27 mouse cellular contexts compared by ENCODE assay signal in genomic region chr17:70871676-70872075, GRCm38 (mm10). TPM values are rescaled to one million over a fixed set of nuclear protein-coding genes. Genes with fewer than 3 reads are reported as not detected.
DNase-seq lines count a peak whose midpoint lies in the region; ATAC-seq and TF ChIP-seq lines count a peak whose summit lies in the region.
"Had no signal": no experiment of that assay in that cellular context is flagged by ENCODE, and none has a peak within 500 bp of the region (broad histone marks: within the 10 kb centered on the region; RNA-seq: fewer than 3 reads in every experiment).

No protein-coding gene starts in this region.

- TF ChIP-seq CTCF in MEL (IDR thresholded peaks at IDR 0.05 in 2 of 3, conservative IDR thresholded peaks at IDR 0.05 in 1 of 3; ENCODE audit: control insufficient read depth in 1 of 3, insufficient read depth in 1 of 3, low read depth in 2 of 3, low read length in 3 of 3, poor library complexity in 1 of 3, severe bottlenecking in 1 of 3) = no peak

- H3K4me1 ChIP-seq in hindbrain, embryonic 11.5 days (replicated peaks; ENCODE audit: control insufficient read depth, insufficient read depth, low read length) = peaks cover 4% of the 10 kb centered on the region; the same call in 1 of the 2 replicates
- no peaks in the 10 kb centered on the region; the same call in 1 of the 2 replicates for H3K4me1 ChIP-seq in hindbrain, embryonic 16.5 days (ENCODE audit: control insufficient read depth, insufficient read depth, low read depth, low read length)
- peaks cover 21% of the 10 kb centered on the region for H3K4me1 ChIP-seq in midbrain, embryonic 13.5 days (replicated peaks)
- peaks cover 20% of the 10 kb centered on the region for H3K4me1 ChIP-seq in midbrain, embryonic 15.5 days
- peaks cover 0 to 19% of the 10 kb centered on the region in 2 experiments; a peak in 1 of 4 replicates for H3K4me1 ChIP-seq in MEL (ENCODE audit: control insufficient read depth in 1 of 2, insufficient read depth in 2 of 2, low read length in 2 of 2)

- no peak for TF ChIP-seq POLR2A in MEL (IDR thresholded peaks at IDR 0.05; ENCODE audit: control insufficient read depth in 1 of 2, insufficient read depth in 1 of 2, low read depth in 1 of 2, low read length in 2 of 2, poor library complexity in 1 of 2)

- H3K36me3 ChIP-seq in hindbrain, embryonic 11.5 days (ENCODE audit: control insufficient read depth, insufficient read depth, low read length) = no peaks in the 10 kb centered on the region
- H3K36me3 ChIP-seq in hindbrain, embryonic 16.5 days (ENCODE audit: control insufficient read depth, insufficient read depth, low read length) = no peaks in the 10 kb centered on the region
- no peaks in the 10 kb centered on the region for H3K36me3 ChIP-seq in midbrain, embryonic 13.5 days
- no peaks in the 10 kb centered on the region for H3K36me3 ChIP-seq in midbrain, embryonic 15.5 days (replicated peaks)
- peaks cover 0 to 10% of the 10 kb centered on the region in 2 experiments; a peak in 2 of 4 replicates for H3K36me3 ChIP-seq in MEL (ENCODE audit: control insufficient read depth in 1 of 2, insufficient read depth in 2 of 2, low read length in 2 of 2)
- H3K36me3 ChIP-seq: embryonic facial prominence, embryonic 13.5 days; heart, embryonic 12.5 days; neural tube, embryonic 13.5 days had no signal

- WGBS in hindbrain, embryonic 11.5 days = 55% methylated on average over 5 of the region's 5 CpGs
- WGBS in hindbrain, embryonic 16.5 days = 62% methylated on average over 5 of the region's 5 CpGs
- 46% methylated on average over 5 of the region's 5 CpGs for whole genome bisulfite sequencing in midbrain, embryonic 13.5 days
- WGBS in midbrain, embryonic 15.5 days = 48% methylated on average over 5 of the region's 5 CpGs

- no peak for TF ChIP-seq RAD21 in MEL (IDR thresholded peaks at IDR 0.05; ENCODE audit: low read depth, low read length)

- H3K4me3 ChIP-seq in hindbrain, embryonic 11.5 days (ENCODE audit: low read depth, low read length) = no peak overlapping the region
- H3K4me3 ChIP-seq in hindbrain, embryonic 16.5 days (ENCODE audit: low read length) = no peak overlapping the region
- no peak overlapping the region for H3K4me3 ChIP-seq in midbrain, embryonic 13.5 days (replicated peaks)
- H3K4me3 ChIP-seq in midbrain, embryonic 15.5 days = no peak overlapping the region
- peak overlapping the region; percentile 81 for H3K4me3 ChIP-seq in MEL (ENCODE audit: control insufficient read depth in 1 of 2, insufficient read depth in 1 of 2, low read depth in 2 of 2, low read length in 2 of 2)
- H3K4me3 ChIP-seq: embryonic facial prominence, embryonic 13.5 days; forebrain, embryonic 13.5 days; gastrocnemius, adult 2 months; heart, adult 2 months; heart, embryonic 12.5 days; neural tube, embryonic 13.5 days had no signal

- ATAC-seq in hindbrain, embryonic 11.5 days (ENCODE audit: low FRiP score) = no peak
- no peak for ATAC-seq in hindbrain, embryonic 16.5 days
- no peak for ATAC-seq in midbrain, embryonic 13.5 days
- ATAC-seq in midbrain, embryonic 15.5 days (replicated peaks) = no peak
- no peak for ATAC-seq in cerebellum, adult (ENCODE audit: insufficient number of reproducible peaks, low FRiP score, low TSS enrichment)
- ATAC-seq: intestine, postnatal 0 days had no signal

- TF ChIP-seq EP300 in MEL (IDR thresholded peaks at IDR 0.05; ENCODE audit: low read depth in 1 of 2, low read length in 2 of 2) = no peak

- H3K9me3 ChIP-seq in hindbrain, embryonic 11.5 days (ENCODE audit: control insufficient read depth, low read length) = no peaks in the 10 kb centered on the region
- H3K9me3 ChIP-seq in hindbrain, embryonic 16.5 days (ENCODE audit: control insufficient read depth, low read length) = no peaks in the 10 kb centered on the region
- no peaks in the 10 kb centered on the region for H3K9me3 ChIP-seq in midbrain, embryonic 13.5 days
- no peaks in the 10 kb centered on the region for H3K9me3 ChIP-seq in midbrain, embryonic 15.5 days
- H3K9me3 ChIP-seq in MEL (replicated peaks; ENCODE audit: insufficient read depth, low read length) = no peaks in the 10 kb centered on the region
- H3K9me3 ChIP-seq: embryonic facial prominence, embryonic 13.5 days; forebrain, embryonic 13.5 days; heart, embryonic 12.5 days; neural tube, embryonic 13.5 days had no signal

- peak overlapping the region; percentile 32; the same call in 1 of the 2 replicates for H3K27ac ChIP-seq in hindbrain, embryonic 11.5 days (ENCODE audit: low read depth, low read length)
- no peak overlapping the region for H3K27ac ChIP-seq in hindbrain, embryonic 16.5 days (ENCODE audit: low read depth, low read length)
- 0 out of 2 replicates have a peak overlapping the region, but pooled peaks have one; percentile 80 for H3K27ac ChIP-seq in midbrain, embryonic 13.5 days
- no peak overlapping the region for H3K27ac ChIP-seq in midbrain, embryonic 15.5 days
- H3K27ac ChIP-seq in MEL (ENCODE audit: control insufficient read depth, low read depth, low read length) = peak overlapping the region; percentile 96
- H3K27ac ChIP-seq: gastrocnemius, adult 2 months; heart, adult 2 months; liver, embryonic 14.5 days; macrophage had no signal

- no peak overlapping the region for H3K4me2 ChIP-seq in hindbrain, embryonic 11.5 days (replicated peaks; ENCODE audit: low read depth, low read length)
- H3K4me2 ChIP-seq in hindbrain, embryonic 16.5 days (ENCODE audit: low read length) = no peak overlapping the region
- H3K4me2 ChIP-seq in midbrain, embryonic 13.5 days (replicated peaks) = no peak overlapping the region
- no peak overlapping the region for H3K4me2 ChIP-seq in midbrain, embryonic 15.5 days

- H3K27me3 ChIP-seq in hindbrain, embryonic 11.5 days (ENCODE audit: control insufficient read depth, insufficient read depth, low read length) = no peaks in the 10 kb centered on the region
- H3K27me3 ChIP-seq in hindbrain, embryonic 16.5 days (replicated peaks; ENCODE audit: control insufficient read depth, insufficient read depth, low read length) = no peaks in the 10 kb centered on the region
- H3K27me3 ChIP-seq in midbrain, embryonic 13.5 days = 0 out of 2 replicates have a peak, but pooled peaks cover 4% of the 10 kb centered on the region
- no peaks in the 10 kb centered on the region for H3K27me3 ChIP-seq in midbrain, embryonic 15.5 days (replicated peaks)
- H3K27me3 ChIP-seq in MEL (ENCODE audit: control insufficient read depth in 1 of 2, insufficient read depth in 2 of 2, low read length in 2 of 2) = no peaks in the 10 kb centered on the region
- H3K27me3 ChIP-seq: embryonic facial prominence, embryonic 13.5 days; forebrain, embryonic 13.5 days; heart, embryonic 12.5 days; neural tube, embryonic 13.5 days had no signal

- no peak for DNase-seq in hindbrain, embryonic 11.5 days (ENCODE audit: low spot score)
- no peak for DNase-seq in MEL (ENCODE audit: low read depth, low spot score)
- DNase-seq: B cell, adult 2 months; cerebellum, adult 11-12 months; cerebellum, adult 9-11 months; gastrocnemius, adult 2 months; gastrocnemius, postnatal 36 days; heart, adult 2 months; heart, postnatal 4 days; kidney, adult 9 months; kidney, postnatal 10 days; layer of hippocampus, adult 9-11 months; liver; lung, adult 2 months; thymus, adult 2 months; thymus, postnatal 36 days had no signal

- peaks cover 4% of the 10 kb centered on the region; the same call in 1 of the 2 replicates for H3K79me2 ChIP-seq in MEL (ENCODE audit: control insufficient read depth, insufficient read depth, low read length, poor library complexity)

- H3K9ac ChIP-seq in hindbrain, embryonic 11.5 days (ENCODE audit: low read depth, low read length) = no peak overlapping the region
- H3K9ac ChIP-seq in hindbrain, embryonic 16.5 days (ENCODE audit: low read depth, low read length) = no peak overlapping the region
- H3K9ac ChIP-seq in midbrain, embryonic 13.5 days (replicated peaks) = no peak overlapping the region
- H3K9ac ChIP-seq in midbrain, embryonic 15.5 days = no peak overlapping the region
- peak overlapping the region; percentile 77 for H3K9ac ChIP-seq in MEL (ENCODE audit: control insufficient read depth, low read depth, low read length, poor library complexity, severe bottlenecking)
- H3K9ac ChIP-seq: forebrain, embryonic 13.5 days; heart, embryonic 12.5 days; liver, embryonic 14.5 days had no signal

TF ChIP-seq in MEL, 35 proteins besides CTCF, POLR2A, EP300 and RAD21:
- TF ChIP-seq ZNF384 (IDR thresholded peaks at IDR 0.05; ENCODE audit: low read depth, low read length) (peak; percentile 93), MAX (IDR thresholded peaks at IDR 0.05; ENCODE audit: low read length) (no peak), MAZ (IDR thresholded peaks at IDR 0.05; ENCODE audit: low read depth, low read length) (no peak), TAL1 (IDR thresholded peaks at IDR 0.05; ENCODE audit: low read length) (no peak), MEF2A (IDR thresholded peaks at IDR 0.05; ENCODE audit: extremely low read depth, insufficient replicate concordance, low read depth, low read length, poor library complexity, severe bottlenecking) (no peak), MYC (IDR thresholded peaks at IDR 0.05; ENCODE audit: low read depth, low read length) (no peak), POLR2AphosphoS5 (IDR thresholded peaks at IDR 0.05; ENCODE audit: borderline replicate concordance, low read depth, low read length) (no peak)

RNA-seq across cellular contexts. Expression of gene Tgif1, which starts 18.3 kb away (rescaled TPM):
- 61.6 and 66.0 TPM in 2 replicates for polyA plus RNA-seq in hindbrain, embryonic 11.5 days (2014; fragmentation: Nextera tagmentation; extraction: Ambion mirVana)
- 13.2 and 14.5 TPM in 2 replicates for polyA plus RNA-seq in hindbrain, embryonic 16.5 days (2015; fragmentation: Nextera tagmentation; extraction: Ambion mirVana)
- polyA plus RNA-seq in midbrain, embryonic 13.5 days (2015; fragmentation: Nextera tagmentation; extraction: Ambion mirVana) = 25.0 and 29.6 TPM in 2 replicates
- polyA plus RNA-seq in midbrain, embryonic 15.5 days (2015; fragmentation: Nextera tagmentation; extraction: Ambion mirVana) = 11.4 and 11.5 TPM in 2 replicates
- 9.1 and 10.9 TPM in 2 replicates for total RNA-seq in MEL (2012; rRNA removed)
- polyA plus RNA-seq in MEL (2012; ENCODE audit: insufficient read depth in 1 of 2, insufficient read length in 2 of 2, low read depth in 1 of 2, low replicate concordance in 2 of 2, missing spikeins in 1 of 2) = 10 to 100 TPM in 1 of 2 experiments, not detected in 1; 29.5 TPM

Comparison
In these comparisons a context has a peak if more than half of its experiments do, and no peak if none do; other contexts are left out.
1. H3K27ac ChIP-seq: peak in hindbrain, embryonic 11.5 days (single experiment), midbrain, embryonic 13.5 days (single experiment) and MEL (single experiment); none in hindbrain, embryonic 16.5 days (single experiment) and midbrain, embryonic 15.5 days (single experiment).
2. H3K4me3 ChIP-seq: peak in MEL (2 of 2); none in hindbrain, embryonic 11.5 days (single experiment), hindbrain, embryonic 16.5 days (single experiment), midbrain, embryonic 13.5 days (single experiment) and midbrain, embryonic 15.5 days (single experiment).